Mouse (Mus musculus) lung, adult 18-20 months (tissue): ENCODE results near the gene Vmn1r229.

Experiments used
- DNase-seq, 2 experiments: peaks; one replicate each; pipeline ENCODE4 v3.0.0; 2022; ENCODE audit warnings: mixed read lengths in 2 of 2

The Vmn1r229 gene

DNA sequence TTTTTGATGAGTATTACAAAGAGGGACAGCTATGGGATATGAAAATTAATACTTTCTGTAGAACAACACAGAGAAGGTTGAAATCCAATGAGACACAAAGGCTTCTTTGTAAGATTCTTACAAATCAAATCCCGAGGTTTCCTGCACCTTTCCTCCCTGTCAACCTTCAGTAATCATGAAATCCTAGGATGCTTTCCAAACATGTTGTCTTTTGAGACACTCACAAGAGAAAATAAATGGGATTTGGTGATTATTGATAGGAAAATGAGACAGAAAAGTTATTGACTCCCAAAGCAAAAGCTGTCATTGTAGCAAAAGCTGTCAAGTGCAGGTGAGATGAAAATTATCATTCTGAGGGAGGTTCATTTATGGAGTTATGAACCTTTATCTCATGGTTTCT lies at the start of gene Vmn1r229:
Gene Vmn1r229, plus strand, starts transcription at position 301 of the 400 bp plus-strand sequence.
- no peak for DNase-seq

DNA sequence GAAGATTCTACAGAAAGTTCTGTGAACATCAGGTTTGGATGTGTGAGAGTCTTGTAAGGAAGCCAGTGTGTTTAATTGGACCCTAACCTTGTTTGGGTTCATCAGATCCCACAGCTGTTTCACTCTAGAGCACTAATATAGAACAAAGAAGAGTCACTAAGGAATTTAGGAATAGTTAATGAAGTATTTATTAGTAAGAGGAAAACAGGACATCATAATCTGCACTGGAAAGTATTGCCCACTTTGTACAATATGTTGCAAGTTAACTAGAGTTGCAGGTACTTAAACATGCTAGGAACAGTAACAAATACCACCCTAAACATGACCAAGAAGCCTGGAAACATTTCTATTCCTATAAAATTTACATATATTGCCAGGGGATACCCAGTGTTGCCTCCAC lies 25.3 kb upstream of the Vmn1r229 start, which contains the start of gene Vmn1r228:
Gene Vmn1r228, minus strand, starts transcription at position 101 of the 400 bp plus-strand sequence.
- no peak for DNase-seq

DNA sequence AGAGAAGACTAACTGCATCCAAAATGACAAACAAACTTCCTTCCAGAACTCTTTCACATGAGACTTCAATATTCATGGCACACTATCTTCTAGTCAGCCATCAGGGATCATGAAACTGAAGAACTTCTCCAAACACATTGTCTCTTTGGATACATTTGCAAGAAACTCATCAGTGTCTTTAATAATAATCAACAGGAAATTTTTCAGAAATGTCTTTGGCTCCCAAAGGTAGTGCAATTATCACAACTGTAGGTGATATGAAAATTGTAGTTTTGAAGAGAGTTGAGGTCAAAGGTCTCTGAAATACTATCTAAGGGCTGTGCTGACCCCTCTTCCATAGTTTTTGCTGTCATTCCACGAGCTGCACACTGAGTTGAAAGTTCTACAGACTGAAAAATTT lies 28.8 kb downstream of the Vmn1r229 start, which contains the start of gene Vmn1r230:
Gene Vmn1r230, plus strand, starts transcription at position 301 of the 400 bp plus-strand sequence.
- no peak for DNase-seq
